Mouse (Mus musculus): Measurements from ENCODE around the gene Tmc2.

- TF ChIP-seq CTCF (IDR thresholded peaks at IDR 0.05; ENCODE audit: borderline replicate concordance, insufficient read depth, low read depth, low read length) (no peak), POLR2A (IDR thresholded peaks at IDR 0.05; ENCODE audit: borderline replicate concordance, insufficient read depth, low read length) (no peak)
These were observed 61.8 kb downstream of the Tmc2 start for GRCm38 (mm10) chr2:130256762-130257161.

Data from cerebellum, adult 2 months (tissue).